ENCODE assay signal across 27 mouse cellular contexts in genomic region chr2:168539026-168539425, GRCm38 (mm10).
DNase-seq lines count a peak whose midpoint lies in the region; ATAC-seq and TF ChIP-seq lines count a peak whose summit lies in the region.
"Had no signal": no experiment of that assay in that cellular context is flagged by ENCODE, and none has a peak within 500 bp of the region (broad histone marks: within the 10 kb centered on the region; RNA-seq: fewer than 3 reads in every experiment).

No protein-coding gene starts in this region.

- H3K27me3 ChIP-seq in spleen, adult 2 months (ENCODE audit: control insufficient read depth, insufficient read depth, low read length): no peaks in the 10 kb centered on the region
- H3K27me3 ChIP-seq: forebrain, embryonic 13.5 days; intestine, embryonic 15.5 days; midbrain, embryonic 12.5 days; neural tube, embryonic 12.5 days; Patski; stomach, embryonic 15.5 days had no signal

- no peak for TF ChIP-seq POLR2A in spleen, adult 2 months (IDR thresholded peaks at IDR 0.05; ENCODE audit: low read depth, low read length)

- intact Hi-C loops in gastrocnemius, adult 2 months (cut with DNase I): no loop called here

- 60% methylated on average over 6 of the region's 6 CpGs for WGBS in spleen, adult 2 months

- no peak for TF ChIP-seq CTCF in gastrocnemius, adult 2 months (IDR thresholded peaks at IDR 0.05)
- no peak for TF ChIP-seq CTCF in spleen, adult 2 months (IDR thresholded peaks at IDR 0.05; ENCODE audit: extremely low read depth, insufficient read depth, insufficient read length, insufficient replicate concordance)

- ATAC-seq in hematopoietic stem cell, adult 5-6 weeks (replicated peaks in 1 of 2; ENCODE audit: insufficient read depth in 1 of 2, low FRiP score in 2 of 2, low TSS enrichment in 1 of 2, low read depth in 1 of 2, poor library complexity in 2 of 2, severe bottlenecking in 2 of 2): peak; percentile 34 to 44; a peak in 1 of 4 replicates
- ATAC-seq in megakaryocyte progenitor cell, adult 5-6 weeks (replicated peaks; ENCODE audit: poor library complexity): peak; percentile 37
- ATAC-seq: forebrain, embryonic 13.5 days; hindbrain, postnatal 0 days; intestine, embryonic 15.5 days; liver, embryonic 12.5 days; liver, postnatal 0 days; Patski had no signal

- peaks cover 10% of the 10 kb centered on the region for H3K36me3 ChIP-seq in spleen, adult 2 months (ENCODE audit: control insufficient read depth, insufficient read depth, low read length)
- H3K36me3 ChIP-seq: intestine, embryonic 15.5 days; liver, embryonic 12.5 days; midbrain, embryonic 12.5 days; neural tube, embryonic 12.5 days; stomach, embryonic 15.5 days had no signal

- H3K4me1 ChIP-seq in spleen, adult 2 months (ENCODE audit: control insufficient read depth, insufficient read depth, insufficient read length): peaks cover 11% of the 10 kb centered on the region; the same call in 1 of the 2 replicates
- H3K4me1 ChIP-seq: liver, embryonic 12.5 days had no signal

- no peak overlapping the region for H3K4me3 ChIP-seq in gastrocnemius, adult 2 months
- H3K4me3 ChIP-seq in spleen, adult 2 months (ENCODE audit: extremely low read depth, insufficient read depth, insufficient read length): no peak overlapping the region
- H3K4me3 ChIP-seq: forebrain, embryonic 13.5 days; intestine, embryonic 15.5 days; liver, embryonic 12.5 days; midbrain, embryonic 12.5 days; myocyte; neural tube, embryonic 12.5 days; stomach, embryonic 15.5 days had no signal

- peak overlapping the region; percentile 54 for H3K27ac ChIP-seq in gastrocnemius, adult 2 months
- H3K27ac ChIP-seq in spleen, adult 2 months (ENCODE audit: insufficient read depth, low read length): 0 out of 2 replicates have a peak overlapping the region, but pooled peaks have one; percentile 10
- H3K27ac ChIP-seq: forebrain, embryonic 13.5 days; hindbrain, postnatal 0 days; intestine, embryonic 15.5 days; liver, embryonic 12.5 days; midbrain, embryonic 12.5 days; neural tube, embryonic 12.5 days; stomach, embryonic 15.5 days had no signal

- DNase-seq in gastrocnemius, adult 2 months: no peak
- DNase-seq in gastrocnemius, postnatal 10 days: no peak
- DNase-seq in spleen, adult 2 months (ENCODE audit: low read depth in 1 of 2, low spot score in 2 of 2): no peak
- no peak for DNase-seq in spleen, postnatal 4 days (ENCODE audit: low spot score in 2 of 2)
- no peak for DNase-seq in urinary bladder, postnatal 14 days (ENCODE audit: low spot score)
- no peak for DNase-seq in lung, postnatal 14 days
- DNase-seq: adrenal gland, postnatal 10 days; cerebellum, adult 2 months; cerebellum, postnatal 14 days; embryo, embryonic 11 days; gastrocnemius, postnatal 36 days; heart, postnatal 14 days; kidney, adult 2 months; kidney, postnatal 36 days; liver, postnatal 0 days; thymus, postnatal 25 days had no signal
